Mouse (Mus musculus): Measurements from ENCODE around the gene Rgs7bp. TPM values are rescaled to one million over a fixed set of nuclear protein-coding genes. Genes with fewer than 3 reads are reported as not detected.

Rgs7bp gene
- polyA plus RNA-seq (2011; ENCODE audit: insufficient read depth, insufficient read length, low replicate concordance, missing spikeins) = 0.57 TPM in 1 of 2 replicates, not detected in the other

GRCm38 (mm10) chr13:105054181-105054940, at the start of gene Rgs7bp:
TSS of gene Rgs7bp (minus strand) at chr13:105054930.
- no peaks in the 10 kb centered on the region; the same call in none of the 2 replicates for H3K4me1 ChIP-seq (ENCODE audit: control insufficient read depth, insufficient read depth, low read length)
- no peak within 1 kb of the TSS; the same call in 1 of the 2 replicates for H3K27ac ChIP-seq (ENCODE audit: control insufficient read depth, insufficient read depth, low read depth, low read length, poor library complexity)
- peak within 1 kb of the TSS; percentile 66 for H3K4me3 ChIP-seq (replicated peaks; ENCODE audit: control insufficient read depth, low read depth, low read length)
- under 1% methylated on average over 75 of the region's 75 CpGs for WGBS
- TF ChIP-seq CTCF (IDR thresholded peaks at IDR 0.05; ENCODE audit: control insufficient read depth, insufficient read depth, low read length) (no peak), POLR2A (IDR thresholded peaks at IDR 0.05; ENCODE audit: borderline replicate concordance, control insufficient read depth, low read depth, low read length) (no peak)

DNA sequence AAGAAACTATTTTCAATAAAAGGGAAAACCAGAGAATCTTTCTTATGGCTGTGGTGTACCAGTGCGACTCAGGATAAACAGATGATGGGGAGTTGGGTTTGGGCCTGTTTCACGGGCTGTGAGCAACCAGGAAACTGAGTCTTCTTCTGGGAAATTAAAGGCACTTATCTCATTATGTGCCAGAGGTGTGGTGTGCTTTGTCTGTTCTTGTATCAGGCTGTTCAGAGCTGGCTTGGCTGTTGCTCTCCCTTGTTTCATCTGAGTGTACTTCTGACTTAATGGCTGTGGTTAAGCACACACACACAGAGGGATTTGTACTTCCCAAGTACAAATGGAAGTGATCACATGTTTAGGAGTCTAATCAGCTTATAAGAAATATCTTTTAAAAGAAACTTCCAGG, 49.7 kb upstream of the Rgs7bp start:
- TF ChIP-seq POLR2A (IDR thresholded peaks at IDR 0.05; ENCODE audit: borderline replicate concordance, control insufficient read depth, low read depth, low read length) (no peak), CTCF (IDR thresholded peaks at IDR 0.05; ENCODE audit: control insufficient read depth, insufficient read depth, low read length) (no peak)
- Histone ChIP-seq H3K4me1 (ENCODE audit: control insufficient read depth, insufficient read depth, low read length) (no peaks in the 10 kb centered on the region), H3K4me3 (replicated peaks; ENCODE audit: control insufficient read depth, low read depth, low read length) (no peak overlapping the region), H3K27ac (ENCODE audit: control insufficient read depth, insufficient read depth, low read depth, low read length, poor library complexity) (no peak overlapping the region)
- 70% methylated on average over 2 of the region's 2 CpGs for WGBS

DNA sequence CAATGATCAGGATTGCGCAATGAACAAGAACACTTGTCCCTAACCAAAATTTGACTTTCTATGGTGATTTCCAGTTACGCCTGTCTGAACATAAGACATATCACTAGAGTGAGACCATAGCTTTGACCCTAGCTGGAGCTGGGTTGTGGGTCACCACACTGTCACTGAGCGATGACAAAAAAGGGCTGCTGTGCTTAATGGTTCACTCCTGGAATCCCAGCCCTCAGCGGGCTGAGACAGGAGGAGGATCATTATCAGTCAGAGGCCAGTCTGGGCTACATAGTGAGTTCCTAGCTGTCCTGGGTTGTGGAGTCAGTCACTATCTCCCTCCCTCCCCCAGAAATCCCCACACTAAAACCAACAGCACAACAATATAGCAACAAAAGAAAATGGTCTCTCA, 46.0 kb upstream of the Rgs7bp start:
- 86% methylated on average over 4 of the region's 4 CpGs for WGBS
- Histone ChIP-seq H3K27ac (ENCODE audit: control insufficient read depth, insufficient read depth, low read depth, low read length, poor library complexity) (no peak overlapping the region), H3K4me3 (replicated peaks; ENCODE audit: control insufficient read depth, low read depth, low read length) (no peak overlapping the region), H3K4me1 (ENCODE audit: control insufficient read depth, insufficient read depth, low read length) (no peaks in the 10 kb centered on the region)
- TF ChIP-seq CTCF (IDR thresholded peaks at IDR 0.05; ENCODE audit: control insufficient read depth, insufficient read depth, low read length) (no peak), POLR2A (IDR thresholded peaks at IDR 0.05; ENCODE audit: borderline replicate concordance, control insufficient read depth, low read depth, low read length) (no peak)

DNA sequence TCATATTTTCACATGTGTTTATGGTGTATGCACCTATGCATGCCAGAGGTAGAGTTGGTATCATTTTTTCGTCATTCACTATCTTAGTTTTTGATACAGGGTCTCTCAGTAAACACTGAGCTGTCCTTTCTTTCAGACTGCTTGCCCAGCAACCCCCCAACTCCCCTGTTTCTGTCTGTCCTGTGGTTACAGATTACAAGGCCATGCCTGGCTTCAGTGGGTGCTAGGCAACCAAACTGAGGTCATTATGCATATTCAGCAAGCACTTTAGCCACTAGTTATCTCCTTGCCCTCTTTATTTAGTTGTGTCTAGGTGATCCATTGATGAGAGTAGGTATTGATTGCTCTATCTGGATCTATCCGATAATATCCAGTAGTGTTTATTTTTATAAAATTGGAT, 41.6 kb upstream of the Rgs7bp start:
- 81% methylated on average over 2 of the region's 2 CpGs for whole genome bisulfite sequencing
- no peak for TF ChIP-seq CTCF (IDR thresholded peaks at IDR 0.05; ENCODE audit: control insufficient read depth, insufficient read depth, low read length)
- TF ChIP-seq POLR2A (IDR thresholded peaks at IDR 0.05; ENCODE audit: borderline replicate concordance, control insufficient read depth, low read depth, low read length) = no peak
- H3K4me3 ChIP-seq (replicated peaks; ENCODE audit: control insufficient read depth, low read depth, low read length) = no peak overlapping the region
- no peaks in the 10 kb centered on the region for H3K4me1 ChIP-seq (ENCODE audit: control insufficient read depth, insufficient read depth, low read length)
- no peak overlapping the region for H3K27ac ChIP-seq (ENCODE audit: control insufficient read depth, insufficient read depth, low read depth, low read length, poor library complexity)

DNA sequence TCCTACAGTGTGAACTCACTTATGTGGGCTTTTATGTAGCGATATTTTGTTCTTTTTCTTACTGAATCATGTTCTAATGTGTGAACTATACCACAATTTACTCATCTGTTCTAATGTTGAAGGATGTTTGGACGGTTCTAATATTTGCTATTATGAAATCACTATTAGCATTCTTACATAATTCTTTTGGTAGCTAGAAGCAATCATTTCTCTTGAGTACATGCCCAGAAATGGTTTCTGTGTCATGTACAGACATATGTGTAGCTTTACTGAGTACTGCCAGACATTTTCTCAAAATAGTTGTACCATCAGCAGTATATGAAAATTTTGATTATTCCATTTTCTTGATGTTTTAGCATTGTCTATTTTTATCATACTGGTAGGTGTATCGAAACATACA, 34.5 kb upstream of the Rgs7bp start:
- Histone ChIP-seq H3K27ac (ENCODE audit: control insufficient read depth, insufficient read depth, low read depth, low read length, poor library complexity) (no peak overlapping the region), H3K4me1 (ENCODE audit: control insufficient read depth, insufficient read depth, low read length) (no peaks in the 10 kb centered on the region), H3K4me3 (replicated peaks; ENCODE audit: control insufficient read depth, low read depth, low read length) (no peak overlapping the region)
- TF ChIP-seq POLR2A (IDR thresholded peaks at IDR 0.05; ENCODE audit: borderline replicate concordance, control insufficient read depth, low read depth, low read length) = no peak
- TF ChIP-seq CTCF (IDR thresholded peaks at IDR 0.05; ENCODE audit: control insufficient read depth, insufficient read depth, low read length) = no peak
- 77% methylated on average over 3 of the region's 3 CpGs for WGBS

GRCm38 (mm10) chr13:105081862-105082261, 27.1 kb upstream of the Rgs7bp start, which contains the start of gene 4933425L06Rik:
TSS of gene 4933425L06Rik (plus strand) at chr13:105082122.
- Histone ChIP-seq H3K4me3 (replicated peaks; ENCODE audit: control insufficient read depth, low read depth, low read length) (no peak within 1 kb of the TSS), H3K27ac (ENCODE audit: control insufficient read depth, insufficient read depth, low read depth, low read length, poor library complexity) (no peak within 1 kb of the TSS), H3K4me1 (ENCODE audit: control insufficient read depth, insufficient read depth, low read length) (no peaks in the 10 kb centered on the region)
- TF ChIP-seq CTCF (IDR thresholded peaks at IDR 0.05; ENCODE audit: control insufficient read depth, insufficient read depth, low read length) = no peak
- TF ChIP-seq POLR2A (IDR thresholded peaks at IDR 0.05; ENCODE audit: borderline replicate concordance, control insufficient read depth, low read depth, low read length) = no peak
- 87% methylated on average over 10 of the region's 10 CpGs for WGBS

- H3K4me1 ChIP-seq (ENCODE audit: control insufficient read depth, insufficient read depth, low read length) = no peaks in the 10 kb centered on the region
- no peak overlapping the region for H3K27ac ChIP-seq (ENCODE audit: control insufficient read depth, insufficient read depth, low read depth, low read length, poor library complexity)
- 44% methylated on average over 7 of the region's 7 CpGs for WGBS
- no peak overlapping the region for H3K4me3 ChIP-seq (replicated peaks; ENCODE audit: control insufficient read depth, low read depth, low read length)
- TF ChIP-seq CTCF (IDR thresholded peaks at IDR 0.05; ENCODE audit: control insufficient read depth, insufficient read depth, low read length) (no peak), POLR2A (IDR thresholded peaks at IDR 0.05; ENCODE audit: borderline replicate concordance, control insufficient read depth, low read depth, low read length) (no peak)
Measured at GRCm38 (mm10) chr13:105066890-105067845, 12.4 kb upstream of the Rgs7bp start.

DNA sequence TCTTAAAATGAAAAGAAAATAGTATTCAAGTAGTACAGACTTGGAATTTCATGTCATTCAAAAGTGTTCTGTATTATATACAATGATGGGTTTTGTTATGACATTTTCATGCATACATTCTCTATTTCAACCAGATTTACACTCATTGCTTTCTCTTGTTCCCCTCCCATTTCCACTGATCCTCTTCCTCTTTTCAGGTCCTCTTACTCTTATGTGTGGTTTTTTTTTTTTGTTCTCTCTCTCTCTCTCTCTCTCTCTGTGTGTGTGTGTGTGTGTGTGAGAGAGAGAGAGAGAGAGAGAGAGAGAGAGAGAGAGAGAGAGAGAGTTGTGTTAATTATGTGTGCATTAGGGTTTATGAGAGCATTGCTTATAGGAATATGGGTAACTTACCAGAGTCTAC, 11.4 kb upstream of the Rgs7bp start:
- H3K4me3 ChIP-seq (replicated peaks; ENCODE audit: control insufficient read depth, low read depth, low read length) = no peak overlapping the region
- H3K27ac ChIP-seq (ENCODE audit: control insufficient read depth, insufficient read depth, low read depth, low read length, poor library complexity) = no peak overlapping the region
- H3K4me1 ChIP-seq (ENCODE audit: control insufficient read depth, insufficient read depth, low read length) = no peaks in the 10 kb centered on the region
- TF ChIP-seq POLR2A (IDR thresholded peaks at IDR 0.05; ENCODE audit: borderline replicate concordance, control insufficient read depth, low read depth, low read length) (no peak), CTCF (IDR thresholded peaks at IDR 0.05; ENCODE audit: control insufficient read depth, insufficient read depth, low read length) (no peak)

All from bone marrow, adult 2 months (tissue).